Mouse (Mus musculus) liver, adult 2 months (tissue): ENCODE results near the gene Mmp28. TPM values are rescaled to one million over a fixed set of nuclear protein-coding genes. Genes with fewer than 3 reads are reported as not detected.

Source experiments
- DNase-seq: peaks from one replicate; pipeline ENCODE4 v3.0.0-alpha.2; 2011; ENCODE audit warnings: low read depth, low spot score; ENCODE audit errors: extremely low read depth
- H3K27ac ChIP-seq: fragments of 200-500 bp; replicated peaks from 2 replicates; pipeline ENCODE4 v1.5.1; 2012; ENCODE audit warnings: low read depth, mild to moderate bottlenecking, control low read depth, inconsistent platforms, low read length; ENCODE audit not compliant: insufficient read depth
- H3K27me3 ChIP-seq: fragments of 200-500 bp; 2 replicates; pipeline ENCODE4 v1.6.1; 2012; ENCODE audit warnings: mild to moderate bottlenecking, moderate library complexity, low read length, inconsistent platforms; ENCODE audit not compliant: control insufficient read depth, insufficient read depth
- H3K36me3 ChIP-seq: fragments of 200-500 bp; 2 replicates; pipeline ENCODE4 v1.6.1; 2012; ENCODE audit warnings: low read length, inconsistent platforms; ENCODE audit not compliant: control insufficient read depth, insufficient read depth
- H3K4me1 ChIP-seq: fragments of 200-500 bp; 2 replicates; pipeline ENCODE4 v1.6.1; 2011; ENCODE audit warnings: low read length; ENCODE audit not compliant: control insufficient read depth, insufficient read depth
- H3K4me3 ChIP-seq: fragments of 200-500 bp; 2 replicates; pipeline ENCODE4 v1.5.1; 2011; ENCODE audit warnings: low read depth, mild to moderate bottlenecking, control low read depth, low read length, moderate library complexity; ENCODE audit not compliant: insufficient read depth
- H3K79me2 ChIP-seq: fragments of 200-500 bp; 2 replicates; pipeline ENCODE4 v1.6.1; 2012; ENCODE audit warnings: inconsistent platforms, mild to moderate bottlenecking, low read length, moderate library complexity; ENCODE audit not compliant: control insufficient read depth, insufficient read depth
- H3K9ac ChIP-seq: fragments of 200-500 bp; 2 replicates; pipeline ENCODE4 v1.6.1; 2012; ENCODE audit warnings: low read depth, mild to moderate bottlenecking, control low read depth, inconsistent platforms, low read length
- CTCF ChIP-seq: fragments of 200-500 bp; IDR thresholded peaks from 2 replicates; pipeline ENCODE4 v1.5.1; 2011; ENCODE audit warnings: low read depth, low read length, control low read depth
- POLR2A ChIP-seq: fragments of 200-500 bp; IDR thresholded peaks from 2 replicates; pipeline ENCODE4 v1.6.1; 2011; ENCODE audit warnings: low read length, control low read depth; ENCODE audit not compliant: insufficient read depth; ENCODE audit errors: extremely low read depth
- WGBS: fragments of 180-500 bp; shearing (Covaris S2); methylation state at CpG from one replicate; pipeline ENCODE4 v1.1.7; 2018; 5-methylcytosine and 5-hydroxymethylcytosine counted together
- polyA plus RNA-seq: library from polyadenylated mRNA; depleted of rRNA; stranded (reverse); fragments of >200 nt; gene quantifications from 2 replicates; pipeline ENCODE4 v1.2.3, GENCODE M21; 2012; rRNA removed
- total RNA-seq: library from RNA; depleted of rRNA; stranded (reverse); fragments of >200 nt; gene quantifications from 2 replicates; pipeline ENCODE4 v1.2.3, GENCODE M21; 2014; rRNA removed

Mmp28 gene
- total RNA-seq (0.18 and 0.27 TPM in 2 replicates), polyA plus RNA-seq (0.26 and 0.29 TPM in 2 replicates)

DNA sequence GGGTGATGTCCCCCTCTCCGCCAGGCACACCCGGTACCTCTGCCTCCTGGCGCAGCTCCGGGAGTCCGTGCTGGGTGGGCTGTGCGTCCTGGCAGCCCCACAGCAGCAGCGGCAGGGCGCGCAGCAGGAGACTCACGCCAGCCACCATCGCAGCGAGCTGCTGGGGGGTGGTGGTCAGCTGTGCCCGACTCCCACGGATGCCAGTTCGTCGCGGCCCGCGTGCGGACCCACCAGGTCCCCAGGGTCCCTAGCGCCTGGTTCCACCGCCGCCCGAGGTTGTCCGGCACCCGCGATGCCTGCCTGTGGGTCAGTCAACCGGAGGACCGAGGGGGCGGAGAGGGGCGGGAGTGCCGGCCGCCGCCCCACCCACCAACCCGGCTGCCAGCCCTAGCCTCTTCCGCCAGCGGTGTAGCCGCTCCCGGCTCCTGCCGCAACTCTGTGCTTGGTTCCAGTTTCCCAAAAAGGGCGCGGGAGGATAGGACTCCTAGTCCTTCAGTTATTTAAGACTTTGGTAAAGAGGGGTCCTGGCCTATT lies at the start of gene Mmp28:
Gene Mmp28 (minus strand): TSS at position 361 of the 534 bp plus-strand sequence.
- DNase-seq, result peak; percentile 24
- H3K27ac ChIP-seq, result no peak within 1 kb of the TSS
- TF ChIP-seq POLR2A (no peak), CTCF (no peak)
- peak within 1 kb of the TSS; percentile 68 for H3K9ac ChIP-seq
- no peaks in the 10 kb centered on the region for H3K79me2 ChIP-seq
- H3K27me3 ChIP-seq, result no peaks in the 10 kb centered on the region
- WGBS, result under 1% methylated on average over 42 of the region's 42 CpGs
- no peaks in the 10 kb centered on the region for H3K36me3 ChIP-seq
- peak within 1 kb of the TSS; percentile 70 for H3K4me3 ChIP-seq
- H3K4me1 ChIP-seq, result no peaks in the 10 kb centered on the region; the same call in 1 of the 2 replicates

DNA sequence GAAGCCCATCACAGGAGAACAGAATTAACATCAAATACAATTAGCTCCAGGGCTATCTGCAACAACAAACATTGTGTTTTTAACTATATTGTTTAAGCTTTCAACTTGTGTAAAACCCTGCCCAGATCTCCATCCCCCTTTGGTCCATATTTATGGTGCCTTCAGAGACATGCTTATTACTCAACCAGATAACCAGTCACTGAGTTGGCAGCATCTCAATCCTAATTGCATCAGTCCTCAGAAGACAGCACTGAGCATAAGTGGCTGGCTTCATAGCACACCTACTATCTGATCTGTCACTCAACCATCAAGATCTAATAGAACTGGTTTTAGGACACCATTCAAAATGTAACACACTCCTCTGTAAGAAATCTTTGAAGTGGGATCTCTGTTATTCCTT lies 46.6 kb upstream of the Mmp28 start:
- Histone ChIP-seq H3K27me3 (no peaks in the 10 kb centered on the region), H3K79me2 (no peaks in the 10 kb centered on the region), H3K27ac (no peak overlapping the region), H3K9ac (no peak overlapping the region), H3K4me1 (no peaks in the 10 kb centered on the region), H3K36me3 (peaks cover 18% of the 10 kb centered on the region), H3K4me3 (no peak overlapping the region)
- DNase-seq, result peak; percentile 46
- TF ChIP-seq CTCF, result no peak
- TF ChIP-seq POLR2A, result no peak

DNA sequence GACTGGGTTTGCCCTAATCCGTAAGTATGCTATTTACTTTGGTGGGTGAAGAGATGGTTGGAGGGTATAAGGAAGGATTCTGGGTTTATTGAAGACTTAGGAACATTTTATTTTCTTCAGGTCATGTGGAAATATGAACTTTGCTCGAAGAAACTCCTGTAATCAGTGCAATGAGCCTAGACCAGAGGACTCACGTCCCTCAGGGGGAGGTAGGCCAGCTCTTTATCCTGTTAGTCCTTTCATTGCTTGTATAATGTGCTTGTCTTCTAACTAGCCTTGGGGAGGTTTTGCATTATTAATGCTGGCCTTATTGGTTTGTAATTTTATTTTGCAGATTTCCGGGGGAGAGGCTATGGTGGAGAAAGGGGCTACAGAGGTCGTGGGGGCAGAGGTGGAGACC lies 41.4 kb upstream of the Mmp28 start:
- no peak for DNase-seq
- no peaks in the 10 kb centered on the region for H3K4me1 ChIP-seq
- no peak overlapping the region for H3K27ac ChIP-seq
- 87% methylated on average over 5 of the region's 5 CpGs for WGBS
- no peak overlapping the region for H3K4me3 ChIP-seq
- H3K79me2 ChIP-seq, result no peaks in the 10 kb centered on the region
- H3K9ac ChIP-seq, result no peak overlapping the region
- TF ChIP-seq CTCF (no peak), POLR2A (no peak)
- H3K36me3 ChIP-seq, result peaks cover 55% of the 10 kb centered on the region
- no peaks in the 10 kb centered on the region for H3K27me3 ChIP-seq

DNA sequence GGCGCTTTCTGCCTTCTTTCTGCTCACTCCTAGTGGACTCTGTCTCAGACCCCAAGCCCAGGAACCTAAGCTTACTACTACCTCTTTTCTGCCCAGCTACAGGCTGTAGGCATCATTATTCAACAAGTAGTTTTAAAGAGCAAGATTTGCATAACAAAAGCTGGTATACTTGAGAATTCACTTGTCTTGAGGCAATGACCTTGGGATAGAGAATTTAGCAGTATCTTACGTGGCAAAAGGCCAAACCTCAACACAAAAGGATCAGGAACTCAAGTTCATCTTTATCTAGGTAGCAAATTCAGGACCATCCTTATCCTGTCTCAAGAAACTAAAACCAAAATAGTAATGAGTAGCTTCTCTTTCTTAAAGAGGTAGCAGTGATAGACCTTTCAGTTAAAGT lies 32.7 kb upstream of the Mmp28 start:
- Histone ChIP-seq H3K27me3 (no peaks in the 10 kb centered on the region), H3K9ac (no peak overlapping the region), H3K4me3 (no peak overlapping the region), H3K79me2 (no peaks in the 10 kb centered on the region), H3K4me1 (no peaks in the 10 kb centered on the region), H3K27ac (no peak overlapping the region), H3K36me3 (peaks cover 30% of the 10 kb centered on the region)
- WGBS, result 82% methylated on average over 2 of the region's 2 CpGs
- TF ChIP-seq POLR2A (no peak), CTCF (no peak)
- no peak for DNase-seq

DNA sequence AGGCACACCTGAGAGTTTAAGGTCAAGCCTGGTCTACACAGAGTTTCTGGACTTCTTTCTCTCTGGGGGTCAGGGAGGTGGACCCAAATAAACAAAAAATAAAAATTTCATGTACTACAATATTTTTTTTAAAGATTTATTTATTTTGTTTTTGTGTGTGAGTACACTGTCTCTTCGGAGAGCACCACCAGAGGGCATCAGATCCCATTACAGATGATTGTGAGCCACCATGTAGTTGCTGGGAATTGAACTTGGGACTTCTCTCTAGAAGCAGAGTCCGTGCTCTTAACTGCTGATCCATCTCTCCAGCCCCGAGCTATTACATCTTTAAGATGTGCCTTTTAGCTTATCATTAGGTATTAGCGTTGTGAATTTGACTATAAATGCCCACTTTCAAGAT lies 28.6 kb upstream of the Mmp28 start:
- Histone ChIP-seq H3K4me3 (no peak overlapping the region), H3K9ac (no peak overlapping the region), H3K36me3 (peaks cover 27% of the 10 kb centered on the region), H3K79me2 (no peaks in the 10 kb centered on the region), H3K4me1 (no peaks in the 10 kb centered on the region), H3K27me3 (no peaks in the 10 kb centered on the region), H3K27ac (no peak overlapping the region)
- no peak for DNase-seq
- WGBS, result 78% methylated on average over 4 of the region's 4 CpGs
- TF ChIP-seq CTCF (no peak), POLR2A (no peak)

DNA sequence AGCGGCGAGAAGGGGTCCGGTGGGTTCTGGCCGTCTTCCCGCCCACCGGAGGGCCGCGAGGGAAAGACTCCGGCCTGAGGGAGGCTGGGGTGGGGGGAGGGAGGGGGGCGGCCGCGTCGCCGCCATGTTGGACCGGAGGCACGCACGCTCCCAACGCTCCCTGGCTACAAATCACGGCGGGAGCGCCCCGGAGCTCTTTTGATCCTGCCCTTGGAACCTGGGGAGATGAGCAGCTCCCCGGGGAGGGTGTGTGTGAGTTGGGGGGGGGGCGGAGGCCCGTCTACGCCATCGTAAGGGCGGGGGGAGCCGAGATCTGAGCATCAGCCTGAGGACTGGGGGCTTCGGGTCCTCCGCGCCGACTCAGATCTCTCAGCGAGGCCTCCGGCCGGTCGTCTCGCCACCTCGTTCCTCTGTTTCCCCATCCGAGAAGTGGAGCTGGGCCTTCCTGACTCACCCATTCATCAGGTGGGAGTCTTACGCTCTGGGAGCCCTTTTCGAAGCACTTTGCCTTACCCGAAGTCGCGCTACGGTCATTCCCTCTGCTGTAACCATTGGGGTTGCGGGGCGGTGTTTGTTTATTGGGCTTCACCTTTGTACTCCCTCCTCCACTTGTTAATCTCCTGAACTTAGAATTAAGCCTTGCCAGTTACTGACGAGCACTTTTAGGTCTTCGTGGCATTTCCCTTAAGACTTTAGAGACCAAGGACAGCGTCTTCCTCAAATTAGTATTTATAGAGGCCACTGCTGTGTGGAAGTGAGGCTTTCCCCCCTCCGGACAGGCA lies 10.6 kb upstream of the Mmp28 start:
- TF ChIP-seq POLR2A, result no peak
- TF ChIP-seq CTCF, result no peak
- under 1% methylated on average over 52 of the region's 52 CpGs for WGBS

More for the DNA sequence above, 10.6 kb upstream of the Mmp28 start:
- DNase-seq, result peak; percentile 90
- Histone ChIP-seq H3K27ac (peak overlapping the region; percentile 97), H3K4me1 (peaks cover 15% of the 10 kb centered on the region; the same call in 1 of the 2 replicates), H3K79me2 (peaks cover 7% of the 10 kb centered on the region; the same call in 1 of the 2 replicates), H3K36me3 (peaks cover 12% of the 10 kb centered on the region), H3K4me3 (peak overlapping the region; percentile 97), H3K9ac (peak overlapping the region; percentile 86), H3K27me3 (no peaks in the 10 kb centered on the region)
